Mouse (Mus musculus): ENCODE results near the gene Dmap1. TPM values are rescaled to one million over a fixed set of nuclear protein-coding genes. Genes with fewer than 3 reads are reported as not detected.

The Dmap1 gene
- polyA plus RNA-seq, 1 experiment from 2014 or later, result 85.3 TPM

- H3K27me3 ChIP-seq (ENCODE audit: control insufficient read depth, insufficient read depth, low read length), result no peaks in the 10 kb centered on the region
- no peak for DNase-seq (ENCODE audit: low spot score)
- no peaks in the 10 kb centered on the region for H3K36me3 ChIP-seq (ENCODE audit: control insufficient read depth, insufficient read depth, low read length)
- H3K4me3 ChIP-seq (ENCODE audit: low read depth, low read length), result no peak overlapping the region
- H3K27ac ChIP-seq (ENCODE audit: low read depth, low read length), result no peak overlapping the region
- peaks cover 13% of the 10 kb centered on the region for H3K4me1 ChIP-seq (ENCODE audit: control insufficient read depth, insufficient read depth, low read length)
- ATAC-seq (ENCODE audit: insufficient read depth, low FRiP score, low TSS enrichment), result no peak
- no peaks in the 10 kb centered on the region for H3K9me3 ChIP-seq (ENCODE audit: control insufficient read depth, low read length)
- H3K4me2 ChIP-seq (ENCODE audit: low read depth), result no peak overlapping the region
- no peak overlapping the region for H3K9ac ChIP-seq (ENCODE audit: low read length)
- 14% methylated on average over 8 of the region's 8 CpGs for WGBS
These were observed 30.4 kb downstream of the Dmap1 start for GRCm38 (mm10) chr4:117651626-117652101.

GRCm38 (mm10) chr4:117646926-117647755, 34.9 kb downstream of the Dmap1 start:
- H3K4me3 ChIP-seq (ENCODE audit: low read depth, low read length), result no peak overlapping the region
- no peaks in the 10 kb centered on the region for H3K36me3 ChIP-seq (ENCODE audit: control insufficient read depth, insufficient read depth, low read length)
- H3K27me3 ChIP-seq (ENCODE audit: control insufficient read depth, insufficient read depth, low read length), result no peaks in the 10 kb centered on the region
- no peak overlapping the region for H3K9ac ChIP-seq (ENCODE audit: low read length)
- 70% methylated on average over 23 of the region's 23 CpGs for WGBS
- ATAC-seq (ENCODE audit: insufficient read depth, low FRiP score, low TSS enrichment), result no peak
- H3K9me3 ChIP-seq (ENCODE audit: control insufficient read depth, low read length), result no peaks in the 10 kb centered on the region
- H3K4me1 ChIP-seq (ENCODE audit: control insufficient read depth, insufficient read depth, low read length), result peaks cover 18% of the 10 kb centered on the region
- DNase-seq (ENCODE audit: low spot score), result no peak
- H3K27ac ChIP-seq (ENCODE audit: low read depth, low read length), result peak overlapping the region; percentile 27; the same call in 1 of the 2 replicates
- H3K4me2 ChIP-seq (ENCODE audit: low read depth), result no peak overlapping the region

- Histone ChIP-seq H3K4me3 (ENCODE audit: low read depth, low read length) (no peak overlapping the region), H3K9ac (ENCODE audit: low read length) (no peak overlapping the region), H3K4me2 (ENCODE audit: low read depth) (no peak overlapping the region), H3K4me1 (ENCODE audit: control insufficient read depth, insufficient read depth, low read length) (peaks cover 15% of the 10 kb centered on the region), H3K9me3 (ENCODE audit: control insufficient read depth, low read length) (no peaks in the 10 kb centered on the region), H3K27ac (ENCODE audit: low read depth, low read length) (no peak overlapping the region), H3K36me3 (ENCODE audit: control insufficient read depth, insufficient read depth, low read length) (no peaks in the 10 kb centered on the region), H3K27me3 (ENCODE audit: control insufficient read depth, insufficient read depth, low read length) (no peaks in the 10 kb centered on the region)
- 83% methylated on average over 8 of the region's 8 CpGs for WGBS
- ATAC-seq (ENCODE audit: insufficient read depth, low FRiP score, low TSS enrichment) (no peak), DNase-seq (ENCODE audit: low spot score) (no peak)
These were observed 35.6 kb downstream of the Dmap1 start for GRCm38 (mm10) chr4:117646496-117646895.

- Histone ChIP-seq H3K36me3 (ENCODE audit: control insufficient read depth, insufficient read depth, low read length) (no peaks in the 10 kb centered on the region), H3K4me2 (ENCODE audit: low read depth) (no peak overlapping the region), H3K9me3 (ENCODE audit: control insufficient read depth, low read length) (no peaks in the 10 kb centered on the region), H3K9ac (ENCODE audit: low read length) (no peak overlapping the region), H3K4me1 (ENCODE audit: control insufficient read depth, insufficient read depth, low read length) (peaks cover 15% of the 10 kb centered on the region), H3K27ac (ENCODE audit: low read depth, low read length) (peak overlapping the region; percentile 65), H3K27me3 (ENCODE audit: control insufficient read depth, insufficient read depth, low read length) (no peaks in the 10 kb centered on the region), H3K4me3 (ENCODE audit: low read depth, low read length) (no peak overlapping the region)
- DNase-seq (ENCODE audit: low spot score) (no peak), ATAC-seq (ENCODE audit: insufficient read depth, low FRiP score, low TSS enrichment) (no peak)
- 87% methylated on average over 2 of the region's 2 CpGs for WGBS
These were observed 36.2 kb downstream of the Dmap1 start for GRCm38 (mm10) chr4:117645859-117646258.

- Histone ChIP-seq H3K9me3 (ENCODE audit: control insufficient read depth, low read length) (no peaks in the 10 kb centered on the region), H3K27me3 (ENCODE audit: control insufficient read depth, insufficient read depth, low read length) (no peaks in the 10 kb centered on the region), H3K4me1 (ENCODE audit: control insufficient read depth, insufficient read depth, low read length) (peaks cover 15% of the 10 kb centered on the region), H3K36me3 (ENCODE audit: control insufficient read depth, insufficient read depth, low read length) (no peaks in the 10 kb centered on the region), H3K27ac (ENCODE audit: low read depth, low read length) (peak overlapping the region; percentile 65), H3K4me2 (ENCODE audit: low read depth) (no peak overlapping the region), H3K4me3 (ENCODE audit: low read depth, low read length) (no peak overlapping the region), H3K9ac (ENCODE audit: low read length) (no peak overlapping the region)
- WGBS, result 41% methylated on average over 22 of the region's 22 CpGs
- peak; percentile 63 for DNase-seq (ENCODE audit: low spot score)
- ATAC-seq (ENCODE audit: insufficient read depth, low FRiP score, low TSS enrichment), result peak; percentile 67; the same call in 1 of the 2 replicates
These were observed 37.0 kb downstream of the Dmap1 start for GRCm38 (mm10) chr4:117645031-117645435.

- DNase-seq (ENCODE audit: low spot score) (no peak), ATAC-seq (ENCODE audit: insufficient read depth, low FRiP score, low TSS enrichment) (no peak)
- no peak overlapping the region for H3K4me3 ChIP-seq (ENCODE audit: low read depth, low read length)
- no peak overlapping the region for H3K27ac ChIP-seq (ENCODE audit: low read depth, low read length)
- no peak overlapping the region for H3K9ac ChIP-seq (ENCODE audit: low read length)
- no peaks in the 10 kb centered on the region for H3K36me3 ChIP-seq (ENCODE audit: control insufficient read depth, insufficient read depth, low read length)
- no peaks in the 10 kb centered on the region for H3K9me3 ChIP-seq (ENCODE audit: control insufficient read depth, low read length)
- 75% methylated on average over 1 of the region's 1 CpGs for WGBS
- H3K4me1 ChIP-seq (ENCODE audit: control insufficient read depth, insufficient read depth, low read length), result peaks cover 12% of the 10 kb centered on the region
- no peaks in the 10 kb centered on the region for H3K27me3 ChIP-seq (ENCODE audit: control insufficient read depth, insufficient read depth, low read length)
- no peak overlapping the region for H3K4me2 ChIP-seq (ENCODE audit: low read depth)
These were observed 40.3 kb downstream of the Dmap1 start for GRCm38 (mm10) chr4:117641804-117642203.

GRCm38 (mm10) chr4:117640925-117641703, 41.0 kb downstream of the Dmap1 start:
- Histone ChIP-seq H3K27ac (ENCODE audit: low read depth, low read length) (no peak overlapping the region), H3K27me3 (ENCODE audit: control insufficient read depth, insufficient read depth, low read length) (no peaks in the 10 kb centered on the region), H3K36me3 (ENCODE audit: control insufficient read depth, insufficient read depth, low read length) (no peaks in the 10 kb centered on the region), H3K9ac (ENCODE audit: low read length) (no peak overlapping the region), H3K4me3 (ENCODE audit: low read depth, low read length) (no peak overlapping the region), H3K9me3 (ENCODE audit: control insufficient read depth, low read length) (no peaks in the 10 kb centered on the region), H3K4me2 (ENCODE audit: low read depth) (no peak overlapping the region), H3K4me1 (ENCODE audit: control insufficient read depth, insufficient read depth, low read length) (peaks cover 15% of the 10 kb centered on the region)
- ATAC-seq (ENCODE audit: insufficient read depth, low FRiP score, low TSS enrichment) (no peak), DNase-seq (ENCODE audit: low spot score) (no peak)
- WGBS, result 88% methylated on average over 1 of the region's 1 CpGs

- H3K4me2 ChIP-seq (ENCODE audit: low read depth), result no peak overlapping the region
- no peaks in the 10 kb centered on the region for H3K36me3 ChIP-seq (ENCODE audit: control insufficient read depth, insufficient read depth, low read length)
- peak overlapping the region; percentile 37; the same call in 1 of the 2 replicates for H3K27ac ChIP-seq (ENCODE audit: low read depth, low read length)
- ATAC-seq (ENCODE audit: insufficient read depth, low FRiP score, low TSS enrichment), result no peak
- 64% methylated on average over 22 of the region's 22 CpGs for WGBS
- no peaks in the 10 kb centered on the region for H3K27me3 ChIP-seq (ENCODE audit: control insufficient read depth, insufficient read depth, low read length)
- 0 out of 2 replicates have a peak, but pooled peaks cover 2% of the 10 kb centered on the region for H3K4me1 ChIP-seq (ENCODE audit: control insufficient read depth, insufficient read depth, low read length)
- no peaks in the 10 kb centered on the region for H3K9me3 ChIP-seq (ENCODE audit: control insufficient read depth, low read length)
- peak; percentile 50 for DNase-seq (ENCODE audit: low spot score)
- no peak overlapping the region for H3K9ac ChIP-seq (ENCODE audit: low read length)
- H3K4me3 ChIP-seq (ENCODE audit: low read depth, low read length), result no peak overlapping the region
These were observed 45.0 kb downstream of the Dmap1 start for GRCm38 (mm10) chr4:117636891-117637613.
